Mouse (Mus musculus) left cerebral cortex, postnatal 25 days (tissue): ENCODE data around the gene Ms4a4d. TPM values are rescaled to one million over a fixed set of nuclear protein-coding genes. Genes with fewer than 3 reads are reported as not detected.
"Not testable (repeated sequence)": the region's sequence is repeated elsewhere in the genome, so short reads cannot be mapped to it uniquely, and the experiment has no call there.

Source experiments
- DNase-seq, 2 experiments: peaks; one replicate each; pipeline ENCODE4 v3.0.0; 2022; ENCODE audit warnings: low spot score in 2 of 2, mixed read lengths in 1 of 2
- intact Hi-C: fragments of 180-260 bp; cut with DNase I; formaldehyde crosslinking; loops from one replicate; pipeline ENCODE4 v1.15.1; 2025
- total RNA-seq, 2 experiments: library from RNA; stranded (reverse); gene quantifications; 2 replicates each; pipeline ENCODE4 v1.2.3; 2021

Ms4a4d gene
- total RNA-seq, 2 experiments from 2014 or later: not detected

DNA sequence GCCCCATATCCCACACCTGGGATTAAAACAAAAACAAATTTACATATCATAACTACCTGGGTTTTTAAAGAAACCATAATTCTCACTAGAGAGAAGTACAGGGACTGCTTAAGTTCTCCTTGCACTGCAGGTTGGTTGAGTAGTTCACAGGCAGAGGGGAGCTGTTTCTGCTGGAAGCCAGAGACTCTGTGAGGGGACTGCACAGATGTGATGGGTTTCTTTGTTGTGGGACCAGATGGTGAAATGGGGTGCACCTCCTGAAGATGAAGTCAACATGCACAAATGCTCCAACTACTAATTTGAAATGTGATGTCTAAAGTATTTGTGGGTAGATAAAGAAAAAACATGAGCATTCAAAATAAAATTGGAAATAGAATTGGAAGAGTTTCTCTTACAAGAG is 11.3 kb downstream of the Ms4a4d start:
- no peak for DNase-seq
- intact Hi-C loops: loop anchor here (2.0 kb wide), 1 partner anchor 47 kb away; no protein-coding TSS in a partner anchor

DNA sequence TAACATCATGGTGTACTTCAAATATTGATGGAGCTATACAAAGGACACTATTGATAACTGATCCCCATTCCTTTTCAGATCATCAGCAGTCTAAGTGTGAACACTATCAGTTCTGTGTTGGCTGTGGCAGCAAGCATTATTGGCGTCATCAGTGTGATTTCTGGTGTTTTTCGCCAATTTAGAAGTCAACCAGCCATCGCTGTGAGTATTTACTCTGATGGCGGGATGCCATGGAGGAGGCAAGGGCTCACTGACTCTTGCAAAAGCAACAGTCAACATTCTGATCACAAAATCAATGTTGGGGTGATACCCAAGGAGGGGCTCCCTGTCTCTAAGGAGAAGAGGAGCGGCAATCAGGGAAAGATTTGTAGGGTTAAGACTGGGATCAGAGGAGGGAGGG is 18.1 kb downstream of the Ms4a4d start:
- intact Hi-C loops: no loop called here
- DNase-seq: no peak

DNA sequence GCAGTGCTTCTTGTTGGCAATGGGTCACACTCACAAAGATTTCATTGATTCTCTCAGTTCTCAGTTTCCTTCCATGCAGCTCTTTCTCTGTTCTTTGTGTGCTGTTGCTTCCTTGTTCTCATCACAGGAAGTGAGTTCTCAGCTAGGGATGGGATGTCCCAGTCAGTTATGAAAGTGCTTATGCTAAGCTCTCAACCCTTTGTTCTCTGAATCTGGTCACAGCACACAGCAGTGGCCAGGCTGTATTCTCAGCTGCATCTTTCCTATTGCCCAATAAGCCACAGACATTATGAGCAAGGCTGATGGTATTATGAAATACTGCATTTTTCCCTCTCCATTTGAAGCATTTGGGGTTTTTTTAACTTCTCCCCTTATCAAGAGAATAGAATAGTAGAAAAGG is 23.0 kb downstream of the Ms4a4d start:
- intact Hi-C loops, DNase-seq: not testable (repeated sequence)

DNA sequence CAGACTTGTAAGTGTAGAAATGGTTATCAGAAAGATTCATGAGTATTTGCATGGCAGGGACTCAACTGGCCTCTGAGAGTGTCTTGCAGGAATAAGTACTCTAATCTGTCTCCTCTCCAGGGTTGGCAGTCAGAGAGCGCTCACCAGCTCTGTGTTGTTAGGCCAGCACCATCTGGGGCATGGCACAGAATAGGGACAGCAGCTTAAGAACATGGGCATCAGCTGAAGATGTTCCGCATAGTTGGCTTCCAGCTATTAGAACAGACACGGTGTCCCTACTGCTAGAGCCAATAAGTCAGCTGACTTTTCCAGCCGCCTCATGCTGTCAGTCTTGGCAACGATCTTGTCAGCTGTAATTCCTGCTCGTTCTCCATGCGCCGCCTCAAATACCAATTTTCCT is 38.4 kb downstream of the Ms4a4d start:
- no peak for DNase-seq
- intact Hi-C loops: no loop called here

DNA sequence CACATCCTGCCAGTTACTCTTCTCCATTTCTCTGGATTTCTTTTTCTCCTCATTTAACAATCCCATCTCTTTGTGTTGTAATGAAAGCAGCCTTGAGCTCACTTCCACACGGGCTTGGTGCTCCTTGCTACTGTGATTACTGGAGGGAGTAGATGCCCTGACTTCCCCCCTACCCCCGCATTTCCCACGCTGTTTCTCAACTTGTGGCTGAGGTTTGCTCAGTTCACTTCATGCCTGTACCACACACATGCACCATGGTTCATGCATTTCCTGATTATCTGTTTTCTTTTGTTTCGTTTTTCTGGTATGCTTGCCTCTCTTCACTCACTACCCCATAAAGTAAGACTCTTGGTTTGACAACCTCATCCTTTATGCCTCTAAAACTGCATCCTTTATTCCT is 52.6 kb downstream of the Ms4a4d start:
- intact Hi-C loops: loop anchor here (5.0 kb wide), 1 partner anchor 227 kb away; no protein-coding TSS in a partner anchor

DNA sequence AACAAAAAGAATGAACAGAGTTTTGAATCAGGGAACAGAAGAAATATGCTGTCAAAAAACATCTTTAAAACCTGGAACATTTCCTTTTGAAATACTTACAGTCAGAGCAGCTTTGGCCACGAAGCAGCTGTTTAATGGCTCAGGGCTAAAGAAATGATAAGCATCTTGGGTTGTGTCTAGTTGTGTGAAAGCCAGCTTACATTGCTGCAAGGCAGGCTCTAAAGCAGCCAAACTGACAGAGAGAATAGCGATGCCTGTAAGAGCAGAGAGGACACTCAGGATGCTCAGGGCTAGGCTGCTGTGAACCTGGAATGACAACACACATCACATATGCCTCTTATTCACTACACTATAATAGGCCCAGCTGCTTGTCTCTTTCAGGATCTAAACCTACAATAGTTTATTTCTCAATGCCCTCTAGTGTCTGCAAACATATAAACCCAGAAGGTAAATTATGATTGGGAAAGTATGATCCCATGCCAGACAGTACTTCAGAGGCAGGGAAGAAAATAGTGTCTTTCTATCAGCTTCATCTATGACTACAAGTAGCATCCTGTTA is 53.4 kb downstream of the Ms4a4d start:
- no peak for DNase-seq
- intact Hi-C loops: loop anchor here (5.0 kb wide), 1 partner anchor 228 kb away; no protein-coding TSS in a partner anchor

More for the DNA sequence above, 52.6 kb downstream of the Ms4a4d start:
- DNase-seq: no peak

DNA sequence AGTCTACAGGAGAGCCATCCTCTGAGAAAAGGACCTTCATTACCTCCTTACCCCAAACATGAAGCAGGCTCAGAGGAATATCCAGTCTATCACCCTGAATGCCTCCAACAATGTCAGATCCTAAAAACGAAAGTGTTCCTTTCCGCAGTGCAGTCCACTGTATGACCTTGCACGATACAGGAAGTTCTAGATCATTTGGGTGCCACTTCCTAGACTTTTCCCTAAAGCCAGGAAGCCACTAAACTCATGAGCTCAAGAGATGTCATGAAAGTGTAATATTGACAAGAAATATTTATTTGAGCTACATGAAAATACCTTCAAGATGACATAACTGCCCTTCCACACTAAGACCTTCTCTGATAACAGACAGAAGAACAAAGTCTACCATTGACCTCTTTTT is 64.7 kb downstream of the Ms4a4d start:
- no peak for DNase-seq
- intact Hi-C loops: loop anchor here (5.0 kb wide), 1 partner anchor 249 kb away; no protein-coding TSS in a partner anchor

DNA sequence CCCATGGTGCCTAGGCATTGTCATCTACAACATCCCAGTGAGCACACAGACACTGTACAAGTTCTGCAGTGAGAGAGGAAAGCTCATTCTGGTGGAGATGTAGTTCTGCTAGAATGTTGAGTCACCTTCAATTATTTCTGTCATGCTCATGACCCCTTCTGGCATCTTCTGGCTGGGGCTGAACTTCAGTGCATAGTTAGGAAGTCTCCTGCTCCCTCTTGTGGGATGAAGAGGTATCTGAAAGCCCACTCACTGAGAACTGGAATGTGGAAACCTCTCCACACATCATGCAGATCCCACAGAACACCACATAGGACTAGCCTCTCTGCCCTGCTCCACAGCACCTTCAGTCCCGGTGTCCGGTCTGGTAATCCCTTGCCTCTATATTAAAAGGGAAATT is 65.4 kb downstream of the Ms4a4d start:
- intact Hi-C loops: loop anchor here (5.0 kb wide), 1 partner anchor 250 kb away; no protein-coding TSS in a partner anchor
- DNase-seq: peak; percentile 40 to 56

DNA sequence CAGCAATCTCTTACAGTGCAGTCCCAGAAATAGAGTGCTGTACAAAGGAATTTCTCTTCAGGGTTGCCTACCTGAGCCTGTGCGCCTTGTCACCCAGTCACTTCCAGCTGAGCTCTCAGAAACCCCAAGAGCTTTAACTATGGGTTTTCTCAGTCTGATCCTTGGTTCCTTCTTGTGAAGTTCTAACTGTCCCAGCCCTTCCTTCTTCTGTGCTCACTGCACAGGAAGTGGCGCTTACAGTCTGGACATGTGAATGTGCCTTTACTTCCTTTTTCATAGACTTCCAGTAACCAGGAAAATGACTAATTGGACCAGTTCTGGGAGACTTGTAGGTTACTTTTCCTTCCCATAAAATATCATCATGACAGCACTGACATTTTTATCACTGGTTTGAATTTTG is 68.0 kb downstream of the Ms4a4d start, which contains the start of gene Ms4a6d:
Gene Ms4a6d, minus strand, starts transcription at position 247 of the 400 bp plus-strand sequence.
- DNase-seq: no peak
- intact Hi-C loops: loop anchor here (5.0 kb wide), 1 partner anchor 252 kb away; no protein-coding TSS in a partner anchor

Other genes with a start within 250 kb of the Ms4a4d start
- gene Ms4a14, start 222.3 kb upstream of the Ms4a4d start, total RNA-seq: not detected
- under 1 TPM; 0.34 to 0.53 TPM for gene Ms4a7, start 200.7 kb upstream of the Ms4a4d start, total RNA-seq
- 1 to 10 TPM in 1 of 2 experiments, under 1 TPM in 1; 0.69 to 1.2 TPM for gene Ms4a4a, start 161.3 kb upstream of the Ms4a4d start, total RNA-seq
- gene Ms4a4c, start 132.0 kb upstream of the Ms4a4d start, total RNA-seq: not detected
- under 1 TPM in 1 of 2 experiments, not detected in 1; 0.57 TPM for gene Ms4a4b, start 93.2 kb upstream of the Ms4a4d start, total RNA-seq
- 1 to 10 TPM; 1.5 to 1.7 TPM for gene Ms4a6c, start 67.4 kb upstream of the Ms4a4d start, total RNA-seq
- under 1 TPM; 0.30 to 0.39 TPM for gene Gm8369, start 50.9 kb upstream of the Ms4a4d start, total RNA-seq
- 1 to 10 TPM in 1 of 2 experiments, under 1 TPM in 1; 0.96 to 2.0 TPM for gene Ms4a6b, start 20.3 kb upstream of the Ms4a4d start, total RNA-seq
- gene Ms4a6d, start 68.0 kb downstream of the Ms4a4d start, total RNA-seq: 1 to 10 TPM; 1.2 to 1.8 TPM
- not detected for gene Ms4a2, start 86.9 kb downstream of the Ms4a4d start, total RNA-seq
- gene Ms4a3, start 104.0 kb downstream of the Ms4a4d start, total RNA-seq: not detected
- not detected for gene Oosp2, start 123.8 kb downstream of the Ms4a4d start, total RNA-seq
- not detected for gene Oosp1, start 154.3 kb downstream of the Ms4a4d start, total RNA-seq
- not detected for gene Oosp3, start 160.3 kb downstream of the Ms4a4d start, total RNA-seq
- gene Gif, start 210.8 kb downstream of the Ms4a4d start, total RNA-seq: not detected
- 10 to 100 TPM; 38.4 to 39.8 TPM for gene Mrpl16, start 233.6 kb downstream of the Ms4a4d start, total RNA-seq